Mouse (Mus musculus) frontal cortex, postnatal 36 days (tissue): Measurements from ENCODE around the gene Gbp3.

ENCODE experiments used
- DNase-seq, 2 experiments: peaks; one replicate each; pipeline ENCODE4 v3.0.0; 2022; ENCODE audit warnings: low spot score in 2 of 2

Gbp3 gene

DNA sequence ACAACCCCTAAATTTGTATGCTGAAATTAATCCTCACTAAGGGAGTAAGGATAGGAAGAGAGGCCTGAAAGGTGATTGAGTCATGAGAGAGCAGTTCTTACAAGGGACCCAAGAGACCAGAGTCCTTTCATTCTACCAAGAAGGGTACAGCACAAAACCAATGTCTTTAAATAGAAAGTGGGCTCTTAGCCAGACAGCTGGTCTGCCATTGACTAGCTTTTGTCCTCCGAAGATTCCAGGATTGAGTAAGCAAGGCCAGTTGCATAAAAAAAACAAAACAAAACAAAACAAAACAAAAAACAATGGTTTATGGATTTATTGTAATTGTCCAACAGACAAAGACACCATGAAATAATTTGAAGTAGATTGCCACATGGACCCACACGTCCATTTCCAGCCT, 29.1 kb downstream of the Gbp3 start:
- DNase-seq: no peak

DNA sequence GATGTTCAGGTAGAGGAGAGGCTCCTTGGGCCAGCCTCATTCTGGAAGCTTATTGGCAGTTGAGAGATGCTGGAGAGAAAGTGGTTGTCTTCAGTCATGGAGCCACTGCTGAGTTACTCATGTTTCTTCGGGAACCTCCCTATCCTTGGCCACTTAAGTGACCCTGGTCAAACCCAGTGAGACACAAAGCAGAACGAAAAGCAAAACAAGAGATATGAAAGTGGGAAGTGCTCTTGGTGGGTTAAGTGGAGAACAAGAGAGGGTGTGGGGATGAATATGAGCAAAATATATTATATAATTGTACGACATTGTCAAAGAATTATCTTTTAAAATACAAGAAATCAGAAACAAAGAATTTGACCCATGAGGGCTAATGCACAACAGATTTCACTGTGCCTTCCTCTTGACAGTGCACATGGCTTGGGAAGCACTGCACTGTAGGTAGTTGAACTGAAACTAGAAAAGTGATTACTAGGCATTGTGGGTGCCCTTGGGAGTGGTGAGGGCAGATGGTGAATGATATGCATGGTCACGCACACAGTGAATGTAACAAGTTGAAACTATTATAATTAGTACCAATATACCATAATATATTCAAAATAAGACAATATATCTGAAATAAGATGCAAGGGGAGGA, 30.7 kb downstream of the Gbp3 start:
- DNase-seq: no peak

DNA sequence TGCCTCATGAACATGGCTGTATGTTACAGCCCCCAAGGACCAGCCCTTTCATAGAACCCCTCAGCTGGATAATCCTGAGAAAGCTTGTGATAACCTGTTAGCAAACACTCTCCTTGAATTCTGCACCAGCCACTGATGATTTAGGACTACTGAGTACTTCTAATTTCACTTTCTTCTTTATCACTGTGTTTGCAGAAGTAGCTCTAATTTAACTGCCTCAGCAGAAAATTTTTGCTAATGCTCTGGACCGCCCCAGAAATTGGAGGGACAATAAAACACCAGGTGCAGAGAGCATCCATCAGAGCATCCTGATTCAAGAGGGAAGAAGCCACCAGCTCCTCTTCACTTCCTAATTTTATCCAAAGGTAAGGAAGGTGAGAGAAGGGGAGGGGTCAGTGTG, 34.7 kb downstream of the Gbp3 start, which contains the start of gene Gbp2b:
Gbp2b (plus strand) TSS at position 301 of the 400 bp plus-strand sequence.
- DNase-seq: no peak

DNA sequence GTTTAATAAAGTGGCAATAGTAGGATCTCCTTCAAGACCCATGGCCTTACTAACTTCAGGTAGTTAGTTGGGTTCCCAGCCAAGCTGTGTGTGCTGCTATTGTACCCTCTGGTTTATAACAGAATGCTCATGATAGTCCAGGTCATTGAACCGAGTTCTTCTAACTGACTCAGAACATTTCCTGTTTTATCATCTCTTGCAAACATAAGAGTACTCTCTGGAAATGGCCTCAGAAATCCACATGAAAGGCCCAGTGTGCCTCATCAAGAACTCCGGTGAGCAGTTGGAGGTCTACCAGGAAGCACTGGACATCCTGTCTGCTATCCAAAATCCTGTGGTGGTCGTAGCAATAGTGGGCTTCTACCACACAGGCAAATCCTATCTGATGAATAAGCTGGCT, 38.1 kb downstream of the Gbp3 start:
- DNase-seq: no peak

DNA sequence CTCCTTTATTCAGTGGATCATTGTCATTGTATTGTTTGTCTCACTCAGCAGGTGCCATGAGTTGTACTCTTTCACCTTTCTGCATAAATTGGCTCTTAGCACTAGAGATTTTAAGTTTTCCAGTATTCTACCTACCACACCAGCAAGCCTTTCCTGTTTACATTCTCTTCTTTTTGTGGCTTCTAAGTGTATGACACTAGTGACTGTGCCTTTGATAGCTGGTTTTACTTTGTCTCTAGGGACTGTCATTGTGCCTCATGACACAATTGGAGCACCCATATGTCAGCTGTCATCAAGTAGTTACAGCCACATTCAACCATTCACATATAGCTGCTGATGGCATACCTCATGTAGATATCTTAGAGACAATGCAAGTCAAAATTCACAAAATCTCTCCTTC, 41.8 kb downstream of the Gbp3 start:
- DNase-seq: no peak

DNA sequence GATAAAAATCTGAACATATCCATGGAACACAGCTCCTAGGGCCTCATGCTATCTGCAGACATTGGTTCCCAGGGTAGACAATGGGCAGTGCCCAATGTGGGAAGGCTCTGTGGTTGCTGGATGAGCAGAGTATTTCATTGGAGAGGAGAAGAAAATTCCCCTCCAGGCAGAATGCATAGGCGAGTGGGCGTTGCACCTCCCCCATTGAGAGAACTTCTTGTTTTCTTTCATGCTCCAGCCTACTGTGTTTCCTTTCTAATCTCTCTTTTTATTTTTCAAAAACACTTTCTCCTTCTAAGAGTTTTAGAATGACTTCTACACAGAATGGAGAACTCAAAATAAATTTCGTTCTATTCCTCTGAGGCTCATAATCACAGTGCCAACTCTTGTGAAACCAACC, 58.8 kb downstream of the Gbp3 start:
- peak in 1 of 2 experiments; percentile 4 for DNase-seq

DNA sequence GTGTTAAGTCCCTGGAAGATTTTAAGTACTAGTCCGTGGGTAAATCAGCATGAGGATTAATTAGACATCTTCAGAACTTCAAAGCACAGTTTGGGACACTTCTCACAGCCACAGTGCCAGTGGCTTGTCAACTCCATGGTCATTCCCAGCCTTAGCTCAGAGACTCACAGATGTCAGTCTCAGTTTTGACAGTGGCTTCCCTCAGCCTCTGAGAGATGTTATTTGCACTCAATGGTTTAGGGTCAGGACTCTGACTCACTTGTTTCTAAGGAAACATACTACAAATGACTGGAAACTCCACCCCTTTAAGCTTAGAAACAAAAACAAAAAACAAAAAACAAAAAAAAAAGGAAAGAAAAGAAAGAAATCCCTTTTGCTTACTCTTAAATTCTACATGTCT, 59.8 kb downstream of the Gbp3 start:
- DNase-seq: no peak

DNA sequence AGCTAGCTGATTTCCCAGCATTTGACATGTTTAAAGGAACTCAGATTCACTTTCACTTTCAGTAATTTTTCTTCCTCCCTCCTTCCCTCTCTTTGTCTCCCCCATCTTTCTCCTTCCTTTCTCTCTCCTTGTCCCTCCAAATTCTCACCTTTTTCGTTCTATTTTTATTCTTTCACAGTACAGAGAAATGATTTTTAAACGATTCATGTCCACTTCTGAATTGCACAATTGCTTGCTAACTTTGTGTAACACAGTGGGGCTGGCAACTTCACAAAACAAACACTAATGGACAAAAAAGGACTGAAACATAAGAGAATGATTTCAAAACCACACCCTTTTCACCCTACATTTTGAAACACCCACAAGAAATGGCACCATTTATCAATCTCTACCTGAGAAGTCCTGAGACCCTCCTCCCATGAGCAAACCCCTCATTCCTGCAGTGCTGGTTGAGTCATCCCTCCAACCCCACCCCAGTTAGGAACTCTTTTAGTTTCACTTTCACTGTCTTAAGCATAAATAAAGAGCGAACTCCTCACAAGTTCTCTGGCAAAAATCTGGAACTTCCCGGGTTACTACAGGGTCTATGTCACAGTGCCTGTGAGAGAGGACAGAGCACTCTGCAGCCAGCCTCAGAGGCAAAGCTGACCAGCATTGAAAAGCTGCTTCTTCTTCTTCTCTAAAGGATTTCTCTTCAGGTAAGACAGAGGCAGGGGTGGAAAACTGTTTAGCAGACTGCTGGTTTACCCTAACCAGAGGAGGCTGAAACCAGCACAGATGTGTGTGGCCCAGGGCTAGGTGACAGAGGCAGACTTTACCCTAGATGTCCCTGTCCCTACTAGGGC, 60.5 kb downstream of the Gbp3 start, which contains the start of gene Gbp2:
Gbp2 (plus strand) TSS at position 492 of the 845 bp plus-strand sequence.
- no peak for DNase-seq

DNA sequence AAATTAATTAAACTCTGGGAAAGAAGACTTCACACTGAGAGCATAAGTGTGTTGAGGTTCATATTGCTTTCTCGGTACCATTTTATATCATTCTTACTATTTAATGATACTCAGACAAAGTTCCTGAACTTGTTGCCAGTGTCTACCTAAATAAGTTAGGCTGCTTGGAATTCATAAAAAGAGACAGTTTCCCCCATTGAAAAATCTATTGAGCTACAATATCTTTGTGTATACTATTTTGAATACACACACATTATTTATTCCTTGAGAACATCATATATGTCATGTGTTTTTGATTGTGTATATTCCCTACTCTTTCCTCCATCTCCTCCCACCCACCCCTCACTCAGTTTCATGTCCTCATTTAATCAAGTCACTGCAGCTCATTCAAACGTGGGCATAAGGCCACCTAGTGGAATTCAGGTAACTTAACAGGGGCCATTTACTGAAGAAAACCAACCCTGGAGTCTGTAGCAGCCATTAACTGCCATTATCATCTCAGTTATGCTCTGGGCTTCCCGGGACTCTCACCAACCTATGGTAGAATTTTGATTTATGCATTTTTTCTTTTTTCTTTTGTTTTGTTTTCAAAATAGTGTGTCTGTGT, 61.2 kb downstream of the Gbp3 start:
- no peak for DNase-seq
